Mouse (Mus musculus): ENCODE results near the gene Cdh3.

The Cdh3 gene

GRCm38 (mm10) chr8:106527241-106528036 is 16.7 kb downstream of the Cdh3 start:
- DNase-seq = no peak

GRCm38 (mm10) chr8:106528596-106529249 is 18.0 kb downstream of the Cdh3 start:
- no peak for DNase-seq

GRCm38 (mm10) chr8:106529885-106530482 is 19.3 kb downstream of the Cdh3 start:
- DNase-seq = no peak

- DNase-seq = peak; percentile 18
Measured at GRCm38 (mm10) chr8:106530566-106530965, 19.9 kb downstream of the Cdh3 start.

- DNase-seq = no peak
Measured at GRCm38 (mm10) chr8:106533709-106534108, 23.0 kb downstream of the Cdh3 start.

- peak; percentile 66 for DNase-seq
Measured at GRCm38 (mm10) chr8:106534449-106534848, 23.8 kb downstream of the Cdh3 start.

GRCm38 (mm10) chr8:106535448-106535847 is 24.8 kb downstream of the Cdh3 start:
- DNase-seq = no peak

GRCm38 (mm10) chr8:106539193-106539592 is 28.5 kb downstream of the Cdh3 start:
- DNase-seq = no peak

GRCm38 (mm10) chr8:106541002-106541401 is 30.3 kb downstream of the Cdh3 start:
- DNase-seq = no peak

GRCm38 (mm10) chr8:106543043-106543442 is 32.4 kb downstream of the Cdh3 start:
- DNase-seq = no peak

GRCm38 (mm10) chr8:106545149-106545548 is 34.5 kb downstream of the Cdh3 start:
- DNase-seq = peak; percentile 28

GRCm38 (mm10) chr8:106546746-106547145 is 36.1 kb downstream of the Cdh3 start:
- DNase-seq = peak; percentile 19

GRCm38 (mm10) chr8:106548366-106548936 is 37.8 kb downstream of the Cdh3 start:
- DNase-seq = no peak

GRCm38 (mm10) chr8:106550906-106551305 is 40.2 kb downstream of the Cdh3 start:
- DNase-seq = no peak

- DNase-seq = no peak
Measured at GRCm38 (mm10) chr8:106554011-106554410, 43.3 kb downstream of the Cdh3 start.

GRCm38 (mm10) chr8:106556068-106556645 is 45.5 kb downstream of the Cdh3 start:
- DNase-seq = no peak

GRCm38 (mm10) chr8:106559844-106560243 is 49.2 kb downstream of the Cdh3 start:
- no peak for DNase-seq

- peak; percentile 72 for DNase-seq
Measured at GRCm38 (mm10) chr8:106561097-106561865, 50.6 kb downstream of the Cdh3 start.

- DNase-seq = no peak
Measured at GRCm38 (mm10) chr8:106563691-106564182, 53.0 kb downstream of the Cdh3 start.

GRCm38 (mm10) chr8:106569006-106569405 is 58.3 kb downstream of the Cdh3 start:
- DNase-seq = no peak

GRCm38 (mm10) chr8:106570386-106570785 is 59.7 kb downstream of the Cdh3 start:
- DNase-seq = no peak

GRCm38 (mm10) chr8:106571551-106572172 is 61.0 kb downstream of the Cdh3 start:
- no peak for DNase-seq

All from thymus, postnatal 25 days (tissue).